Mouse (Mus musculus): ENCODE data around the gene Efcab6. TPM values are rescaled to one million over a fixed set of nuclear protein-coding genes. Genes with fewer than 3 reads are reported as not detected.

The Efcab6 gene
- total RNA-seq, 2 experiments from 2014 or later: 4.7 to 5.0 TPM

- intact Hi-C loops (cut with DNase I): loop anchor here (5.0 kb wide), 2 partner anchors 98 to 563 kb away; partner anchors contain the start of gene Pnpla3
- no peak for DNase-seq
Observed at GRCm38 (mm10) chr15:84069455-84070050, 4.4 kb upstream of the Efcab6 start.

GRCm38 (mm10) chr15:84065701-84066100 is 522 bp upstream of the Efcab6 start:
- no peak for DNase-seq
- intact Hi-C loops (cut with DNase I): no loop called here

- no peak for DNase-seq
- intact Hi-C loops (cut with DNase I): loop anchor here (5.0 kb wide), 1 partner anchor 397 kb away; no protein-coding TSS in a partner anchor
Observed at GRCm38 (mm10) chr15:84058841-84059240, 6.3 kb downstream of the Efcab6 start.

GRCm38 (mm10) chr15:84056083-84056482 is 9.1 kb downstream of the Efcab6 start:
- DNase-seq: no peak
- intact Hi-C loops (cut with DNase I): loop anchor here (5.0 kb wide), 1 partner anchor 394 kb away; no protein-coding TSS in a partner anchor

- DNase-seq: peak; percentile 61 to 63
- intact Hi-C loops (cut with DNase I): loop anchor here (1.0 to 5.0 kb wide), 2 partner anchors 197 to 292 kb away; no protein-coding TSS in a partner anchor
Observed at GRCm38 (mm10) chr15:84053859-84054258, 11.3 kb downstream of the Efcab6 start.

- intact Hi-C loops (cut with DNase I): loop anchor here (1.0 to 5.0 kb wide), 2 partner anchors 196 to 291 kb away; no protein-coding TSS in a partner anchor
- DNase-seq: no peak
Observed at GRCm38 (mm10) chr15:84053240-84053639, 11.9 kb downstream of the Efcab6 start.

GRCm38 (mm10) chr15:84052390-84052789 is 12.8 kb downstream of the Efcab6 start:
- no peak for DNase-seq
- intact Hi-C loops (cut with DNase I): loop anchor here (5.0 kb wide), 1 partner anchor 290 kb away; no protein-coding TSS in a partner anchor

- DNase-seq: peak in 1 of 2 experiments; percentile 17
- intact Hi-C loops (cut with DNase I): no loop called here
Observed at GRCm38 (mm10) chr15:84049570-84049969, 15.6 kb downstream of the Efcab6 start.

GRCm38 (mm10) chr15:84045562-84045961 is 19.6 kb downstream of the Efcab6 start:
- intact Hi-C loops (cut with DNase I): no loop called here
- DNase-seq: no peak

- intact Hi-C loops (cut with DNase I): no loop called here
- no peak for DNase-seq
Observed at GRCm38 (mm10) chr15:84037067-84037466, 28.1 kb downstream of the Efcab6 start.

- intact Hi-C loops (cut with DNase I): no loop called here
Observed at GRCm38 (mm10) chr15:84025651-84026050, 39.5 kb downstream of the Efcab6 start.

GRCm38 (mm10) chr15:84024851-84025250 is 40.3 kb downstream of the Efcab6 start:
- no peak for DNase-seq
- intact Hi-C loops (cut with DNase I): no loop called here

More at GRCm38 (mm10) chr15:84025651-84026050, 39.5 kb downstream of the Efcab6 start:
- no peak for DNase-seq

- DNase-seq: no peak
- intact Hi-C loops (cut with DNase I): no loop called here
Observed at GRCm38 (mm10) chr15:84009366-84010083, 55.7 kb downstream of the Efcab6 start.

GRCm38 (mm10) chr15:84004306-84004705 is 60.9 kb downstream of the Efcab6 start:
- intact Hi-C loops (cut with DNase I): no loop called here
- DNase-seq: no peak

- intact Hi-C loops (cut with DNase I): loop anchor here (5.0 kb wide), 2 partner anchors 57 to 142 kb away; no protein-coding TSS in a partner anchor
Observed at GRCm38 (mm10) chr15:83999071-83999470, 66.1 kb downstream of the Efcab6 start.

GRCm38 (mm10) chr15:83998586-83998985 is 66.6 kb downstream of the Efcab6 start:
- intact Hi-C loops (cut with DNase I): loop anchor here (5.0 kb wide), 2 partner anchors 56 to 141 kb away; no protein-coding TSS in a partner anchor
- no peak for DNase-seq

More at GRCm38 (mm10) chr15:83999071-83999470, 66.1 kb downstream of the Efcab6 start:
- DNase-seq: no peak

GRCm38 (mm10) chr15:83998115-83998514 is 67.1 kb downstream of the Efcab6 start:
- no peak for DNase-seq

GRCm38 (mm10) chr15:83997550-83997949 is 67.6 kb downstream of the Efcab6 start:
- intact Hi-C loops (cut with DNase I): loop anchor here (5.0 kb wide), 2 partner anchors 55 to 140 kb away; no protein-coding TSS in a partner anchor
- DNase-seq: no peak

More at GRCm38 (mm10) chr15:83998115-83998514, 67.1 kb downstream of the Efcab6 start:
- intact Hi-C loops (cut with DNase I): loop anchor here (5.0 kb wide), 2 partner anchors 56 to 141 kb away; no protein-coding TSS in a partner anchor

GRCm38 (mm10) chr15:83996864-83997263 is 68.3 kb downstream of the Efcab6 start:
- intact Hi-C loops (cut with DNase I): loop anchor here (5.0 kb wide), 2 partner anchors 55 to 140 kb away; no protein-coding TSS in a partner anchor
- no peak for DNase-seq

GRCm38 (mm10) chr15:83992191-83992590 is 73.0 kb downstream of the Efcab6 start:
- intact Hi-C loops (cut with DNase I): no loop called here
- DNase-seq: no peak

- peak in 1 of 2 experiments; percentile 19 for DNase-seq
- intact Hi-C loops (cut with DNase I): no loop called here
Observed at GRCm38 (mm10) chr15:83991461-83991860, 73.7 kb downstream of the Efcab6 start.
